Mouse (Mus musculus): ENCODE results near the gene Ralbp1.

Gene Ralbp1

GRCm38 (mm10) chr17:65885697-65886529 lies at the start of gene Ralbp1:
TSS of gene Ralbp1 (minus strand) at chr17:65885798.
- DNase-seq (ENCODE audit: low spot score), result no peak

- DNase-seq (ENCODE audit: low spot score), result no peak
Observed at GRCm38 (mm10) chr17:65933741-65934140, 48.1 kb upstream of the Ralbp1 start.

- DNase-seq (ENCODE audit: low spot score), result no peak
Observed at GRCm38 (mm10) chr17:65931525-65931924, 45.9 kb upstream of the Ralbp1 start.

GRCm38 (mm10) chr17:65930960-65931359 lies 45.4 kb upstream of the Ralbp1 start:
- DNase-seq (ENCODE audit: low spot score), result peak; percentile 28

GRCm38 (mm10) chr17:65930158-65930826 lies 44.7 kb upstream of the Ralbp1 start:
- DNase-seq (ENCODE audit: low spot score), result no peak

- DNase-seq (ENCODE audit: low spot score), result no peak
Observed at GRCm38 (mm10) chr17:65929319-65929978, 43.9 kb upstream of the Ralbp1 start.

GRCm38 (mm10) chr17:65927077-65927476 lies 41.5 kb upstream of the Ralbp1 start:
- no peak for DNase-seq (ENCODE audit: low spot score)

- DNase-seq (ENCODE audit: low spot score), result no peak
Observed at GRCm38 (mm10) chr17:65924218-65924617, 38.6 kb upstream of the Ralbp1 start.

- DNase-seq (ENCODE audit: low spot score), result no peak
Observed at GRCm38 (mm10) chr17:65921975-65922374, 36.4 kb upstream of the Ralbp1 start.

GRCm38 (mm10) chr17:65919235-65919634 lies 33.6 kb upstream of the Ralbp1 start:
- no peak for DNase-seq (ENCODE audit: low spot score)

GRCm38 (mm10) chr17:65916135-65916668 lies 30.6 kb upstream of the Ralbp1 start:
- peak; percentile 81 for DNase-seq (ENCODE audit: low spot score)

- no peak for DNase-seq (ENCODE audit: low spot score)
Observed at GRCm38 (mm10) chr17:65914083-65914482, 28.5 kb upstream of the Ralbp1 start.

GRCm38 (mm10) chr17:65912202-65912601 lies 26.6 kb upstream of the Ralbp1 start:
- no peak for DNase-seq (ENCODE audit: low spot score)

GRCm38 (mm10) chr17:65911285-65912069 lies 25.9 kb upstream of the Ralbp1 start:
- no peak for DNase-seq (ENCODE audit: low spot score)

- no peak for DNase-seq (ENCODE audit: low spot score)
Observed at GRCm38 (mm10) chr17:65908270-65908669, 22.7 kb upstream of the Ralbp1 start.

GRCm38 (mm10) chr17:65906895-65907401 lies 21.4 kb upstream of the Ralbp1 start:
- DNase-seq (ENCODE audit: low spot score), result no peak

- DNase-seq (ENCODE audit: low spot score), result no peak
Observed at GRCm38 (mm10) chr17:65906313-65906894, 20.8 kb upstream of the Ralbp1 start.

GRCm38 (mm10) chr17:65905241-65905640 lies 19.6 kb upstream of the Ralbp1 start:
- no peak for DNase-seq (ENCODE audit: low spot score)

- no peak for DNase-seq (ENCODE audit: low spot score)
Observed at GRCm38 (mm10) chr17:65903826-65904225, 18.2 kb upstream of the Ralbp1 start.

- no peak for DNase-seq (ENCODE audit: low spot score)
Observed at GRCm38 (mm10) chr17:65903011-65903410, 17.4 kb upstream of the Ralbp1 start.

GRCm38 (mm10) chr17:65902281-65902680 lies 16.7 kb upstream of the Ralbp1 start:
- no peak for DNase-seq (ENCODE audit: low spot score)

All from ovary, adult 18-20 months (tissue).